9 mouse cellular contexts compared by ENCODE assay signal in the genomic region with DNA sequence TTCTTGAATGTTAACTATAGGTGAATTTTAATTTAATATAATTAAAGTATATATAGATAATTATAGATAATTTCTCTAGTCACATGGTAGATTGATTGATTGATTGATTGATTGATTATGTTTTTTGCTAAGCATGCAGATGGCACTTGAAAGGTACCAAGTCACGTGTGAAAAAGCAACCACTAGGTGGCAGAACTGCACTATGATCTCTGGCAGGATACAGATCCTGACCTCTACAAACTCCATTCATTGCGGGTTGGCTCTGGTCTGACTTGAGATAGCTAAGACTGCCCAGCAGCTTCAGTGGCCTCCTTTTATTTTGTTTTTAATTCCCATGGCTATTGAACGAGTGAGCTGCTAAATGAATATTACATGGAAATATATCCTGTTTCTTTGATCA.
DNase-seq lines count a peak whose midpoint lies in the region; ATAC-seq and TF ChIP-seq lines count a peak whose summit lies in the region.
"Had no signal": no experiment of that assay in that cellular context is flagged by ENCODE, and none has a peak within 500 bp of the region (broad histone marks: within the 10 kb centered on the region; RNA-seq: fewer than 3 reads in every experiment).

No protein-coding gene starts in this region.

- no peak overlapping the region for H3K9ac ChIP-seq in limb, embryonic 14.5 days (ENCODE audit: low read depth, low read length, severe bottlenecking)

- ATAC-seq in CD4-positive, CD25-positive, alpha-beta regulatory T cell, adult 4 months, result no peak
- ATAC-seq in limb, embryonic 14.5 days (ENCODE audit: low FRiP score, low read depth), result no peak
- no peak for ATAC-seq in megakaryocyte-erythroid progenitor cell, adult 5-6 weeks (replicated peaks; ENCODE audit: low FRiP score, low TSS enrichment, poor library complexity, severe bottlenecking)

- 15% methylated on average over 3 of the region's 3 CpGs for WGBS in embryonic facial prominence, embryonic 10.5 days
- WGBS in limb, embryonic 14.5 days, result 19% methylated on average over 3 of the region's 3 CpGs

- peak; percentile 2 for DNase-seq in CD4-positive, CD25-positive, alpha-beta regulatory T cell, adult 2 months (ENCODE audit: low read depth, low spot score)
- peak; percentile 3 to 6 for DNase-seq in left cerebral cortex, postnatal 25 days (ENCODE audit: low spot score in 2 of 2)
- DNase-seq in left cerebral cortex, postnatal 36 days (ENCODE audit: low spot score in 2 of 2), result no peak
- DNase-seq in embryonic facial prominence, embryonic 10.5 days (ENCODE audit: low spot score), result peak; percentile 46
- peak; percentile 38 for DNase-seq in limb, embryonic 14.5 days (ENCODE audit: low spot score)
- no peak for DNase-seq in ovary, adult 18-20 months (ENCODE audit: low spot score)

- no peak for TF ChIP-seq POLR2A in limb, embryonic 14.5 days (IDR thresholded peaks at IDR 0.05; ENCODE audit: borderline replicate concordance, extremely low read depth, insufficient read depth, insufficient read length)

- no peaks in the 10 kb centered on the region for H3K4me1 ChIP-seq in embryonic facial prominence, embryonic 10.5 days
- no peaks in the 10 kb centered on the region for H3K4me1 ChIP-seq in limb, embryonic 14.5 days (ENCODE audit: control insufficient read depth, insufficient read depth, low read length)
- H3K4me1 ChIP-seq: megakaryocyte, embryonic 14.5 days had no signal

- H3K4me3 ChIP-seq in embryonic facial prominence, embryonic 10.5 days, result no peak overlapping the region
- no peak overlapping the region for H3K4me3 ChIP-seq in limb, embryonic 14.5 days (replicated peaks; ENCODE audit: low read length)
- H3K4me3 ChIP-seq: megakaryocyte, embryonic 14.5 days had no signal

- H3K4me2 ChIP-seq in limb, embryonic 14.5 days (replicated peaks; ENCODE audit: low read depth, low read length, severe bottlenecking), result no peak overlapping the region

- no peaks in the 10 kb centered on the region for H3K9me3 ChIP-seq in embryonic facial prominence, embryonic 10.5 days
- no peaks in the 10 kb centered on the region for H3K9me3 ChIP-seq in limb, embryonic 14.5 days (ENCODE audit: control insufficient read depth, low read length)
- H3K9me3 ChIP-seq: megakaryocyte, embryonic 14.5 days had no signal

- H3K27me3 ChIP-seq in embryonic facial prominence, embryonic 10.5 days (replicated peaks; ENCODE audit: low read depth, poor library complexity, severe bottlenecking), result no peaks in the 10 kb centered on the region
- no peaks in the 10 kb centered on the region for H3K27me3 ChIP-seq in limb, embryonic 14.5 days (ENCODE audit: control insufficient read depth, insufficient read depth, low read length)
- H3K27me3 ChIP-seq: megakaryocyte, embryonic 14.5 days had no signal

- H3K27ac ChIP-seq in embryonic facial prominence, embryonic 10.5 days (replicated peaks), result no peak overlapping the region
- no peak overlapping the region for H3K27ac ChIP-seq in limb, embryonic 14.5 days (replicated peaks; ENCODE audit: low read depth, low read length)

- H3K36me3 ChIP-seq in embryonic facial prominence, embryonic 10.5 days (replicated peaks), result no peaks in the 10 kb centered on the region
- H3K36me3 ChIP-seq in limb, embryonic 14.5 days (ENCODE audit: control insufficient read depth, insufficient read depth, low read length), result no peaks in the 10 kb centered on the region

- intact Hi-C loops in left cerebral cortex, postnatal 25 days (cut with DNase I), result loop anchor here (10.0 kb wide), 1 partner anchor 680 kb away; no protein-coding TSS in a partner anchor
- intact Hi-C loops in left cerebral cortex, postnatal 36 days (cut with DNase I), result loop anchor here (10.0 kb wide), 1 partner anchor 680 kb away; no protein-coding TSS in a partner anchor

Comparison
In these comparisons a context has a peak if more than half of its experiments do, and no peak if none do; other contexts are left out.
1. DNase-seq: peak in CD4-positive, CD25-positive, alpha-beta regulatory T cell, adult 2 months (single experiment), left cerebral cortex, postnatal 25 days (2 of 2), embryonic facial prominence, embryonic 10.5 days (single experiment) and limb, embryonic 14.5 days (single experiment); none in left cerebral cortex, postnatal 36 days (0 of 2) and ovary, adult 18-20 months (single experiment).